Mouse (Mus musculus) right cerebral cortex, postnatal 36 days (tissue): ENCODE data around the gene Amacr.
"Not testable (repeated sequence)": the region's sequence is repeated elsewhere in the genome, so short reads cannot be mapped to it uniquely, and the experiment has no call there.

Experiments
- DNase-seq, 2 experiments: peaks; one replicate each; pipeline ENCODE4 v3.0.0; 2022; ENCODE audit warnings: low spot score in 2 of 2, mixed read lengths in 1 of 2

Amacr gene

GRCm38 (mm10) chr15:10981377-10982063, at the start of gene Amacr:
Amacr (plus strand) TSS chr15:10981756.
- DNase-seq: peak; percentile 88 to 90

DNA sequence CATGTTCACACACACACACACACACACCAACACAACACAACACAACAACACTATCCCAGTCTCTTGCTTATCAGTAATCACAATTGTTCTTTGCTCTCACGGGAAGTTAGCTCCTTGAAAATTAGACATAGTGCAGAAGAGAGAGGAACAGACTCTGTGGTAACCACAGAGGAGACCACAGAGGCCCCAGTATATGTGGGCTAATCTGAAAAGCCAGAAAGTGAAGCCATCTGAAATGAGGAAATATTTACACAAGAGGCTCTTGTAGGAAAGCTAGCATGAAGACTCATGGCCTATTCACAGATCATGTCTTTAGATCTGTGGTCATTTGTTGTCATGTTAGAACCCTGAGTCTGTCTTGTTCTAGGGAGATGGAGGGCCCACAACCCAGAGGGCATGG, 47.6 kb upstream of the Amacr start:
- DNase-seq: no peak

- no peak for DNase-seq
Measured at GRCm38 (mm10) chr15:10940148-10941108, 41.1 kb upstream of the Amacr start.

DNA sequence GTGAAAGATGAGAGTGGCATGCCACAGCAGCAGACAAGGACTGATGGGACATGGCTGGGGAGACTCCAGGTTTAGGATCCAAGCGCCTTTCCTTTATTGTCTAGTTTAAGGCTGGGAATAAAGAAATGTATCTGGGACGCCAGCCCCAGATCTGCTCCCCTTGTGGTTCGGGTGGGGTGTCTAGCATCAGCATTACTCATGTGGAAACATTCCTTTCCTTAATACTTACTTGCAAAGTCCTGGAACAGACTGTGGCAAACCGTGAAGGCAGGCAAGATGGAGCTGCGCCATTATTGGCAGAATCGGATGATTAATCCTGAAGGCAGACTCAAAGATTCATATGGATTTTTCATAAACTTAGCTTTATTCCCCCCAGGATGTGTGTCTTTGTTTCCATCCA, 39.7 kb upstream of the Amacr start:
- no peak for DNase-seq

GRCm38 (mm10) chr15:10947852-10948251, 33.7 kb upstream of the Amacr start:
- no peak for DNase-seq

- no peak for DNase-seq
Measured at GRCm38 (mm10) chr15:10951951-10952759, 29.4 kb upstream of the Amacr start, which contains the start of gene C1qtnf3. C1qtnf3 (plus strand) TSS chr15:10952332.

GRCm38 (mm10) chr15:10952760-10953305, 28.7 kb upstream of the Amacr start:
- DNase-seq: no peak

DNA sequence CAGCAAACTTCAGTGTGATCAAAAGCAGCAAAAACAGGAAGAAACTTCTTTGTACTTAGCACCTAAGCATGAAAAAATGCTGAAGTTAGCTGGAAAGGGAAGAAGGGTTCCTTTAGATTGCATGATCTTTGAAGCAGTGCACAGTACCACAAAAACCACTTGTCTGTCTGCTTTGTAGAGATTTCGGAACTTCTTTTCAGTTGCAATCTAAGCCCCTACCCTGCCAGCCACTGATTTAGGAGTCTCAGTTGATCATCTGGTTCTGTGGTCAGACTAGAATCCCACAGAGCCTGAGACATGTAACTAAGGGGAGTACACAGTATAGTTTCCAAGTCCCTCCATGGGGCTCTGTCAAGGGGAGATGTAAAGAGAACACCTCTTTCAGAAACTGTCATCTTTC, 28.1 kb upstream of the Amacr start:
- DNase-seq: no peak

- no peak for DNase-seq
Measured at GRCm38 (mm10) chr15:10954381-10955016, 27.1 kb upstream of the Amacr start.

- no peak for DNase-seq
Measured at GRCm38 (mm10) chr15:10955156-10955555, 26.4 kb upstream of the Amacr start.

- no peak for DNase-seq
Measured at GRCm38 (mm10) chr15:10956706-10957105, 24.9 kb upstream of the Amacr start.

DNA sequence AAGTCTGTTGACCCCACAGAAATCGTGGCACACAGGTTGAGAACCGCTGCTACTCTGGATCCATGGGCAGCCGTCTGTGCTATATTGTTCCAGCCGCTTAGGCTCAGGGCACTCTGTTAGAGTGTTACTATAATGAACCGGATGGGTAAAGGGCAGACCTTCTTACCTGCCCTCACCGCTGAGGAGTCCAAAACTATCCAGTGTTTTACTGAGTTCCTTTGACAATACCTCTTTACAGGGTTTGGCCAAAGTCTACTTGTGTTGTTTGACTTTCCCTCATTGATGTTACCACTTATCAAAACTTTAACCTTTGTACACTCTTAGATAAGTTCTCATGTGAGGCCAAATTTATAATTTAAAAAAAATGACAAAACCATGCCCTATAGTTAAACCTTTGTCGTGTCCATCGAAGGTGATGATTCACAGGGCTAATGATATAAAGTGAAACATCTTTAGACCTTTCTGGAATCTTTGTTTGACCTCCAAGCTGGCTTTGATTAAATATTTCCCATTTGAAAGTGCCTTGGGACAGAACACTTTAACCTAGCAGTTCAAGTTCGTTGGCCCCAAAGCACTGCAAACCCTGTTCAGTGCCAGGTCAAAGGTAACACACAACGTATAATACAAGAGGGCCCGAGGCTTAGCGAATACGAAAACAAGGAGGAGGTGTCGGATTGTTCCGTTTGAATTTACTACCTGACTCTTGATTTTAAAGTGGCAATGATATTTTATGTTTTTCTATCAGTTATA, 22.1 kb upstream of the Amacr start:
- DNase-seq: no peak

DNA sequence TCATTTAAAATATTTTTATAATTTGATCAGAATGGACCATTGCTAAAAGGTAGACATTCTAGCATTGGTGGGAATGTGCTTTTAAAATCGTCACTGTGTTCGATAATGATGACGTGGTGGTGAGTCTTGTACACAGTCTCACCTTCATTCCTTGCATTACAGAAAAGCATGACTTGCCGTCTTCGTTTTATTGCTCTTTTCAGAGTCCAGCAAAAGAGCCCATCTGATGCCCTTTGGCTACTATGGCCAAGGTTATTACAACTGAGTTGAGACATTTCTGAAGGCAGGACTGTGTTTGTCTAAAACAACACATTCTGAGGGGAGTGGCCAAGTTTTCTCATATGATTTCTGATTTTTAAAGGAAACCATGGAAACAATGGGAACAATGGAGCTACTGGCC, 21.3 kb upstream of the Amacr start:
- DNase-seq: no peak

DNA sequence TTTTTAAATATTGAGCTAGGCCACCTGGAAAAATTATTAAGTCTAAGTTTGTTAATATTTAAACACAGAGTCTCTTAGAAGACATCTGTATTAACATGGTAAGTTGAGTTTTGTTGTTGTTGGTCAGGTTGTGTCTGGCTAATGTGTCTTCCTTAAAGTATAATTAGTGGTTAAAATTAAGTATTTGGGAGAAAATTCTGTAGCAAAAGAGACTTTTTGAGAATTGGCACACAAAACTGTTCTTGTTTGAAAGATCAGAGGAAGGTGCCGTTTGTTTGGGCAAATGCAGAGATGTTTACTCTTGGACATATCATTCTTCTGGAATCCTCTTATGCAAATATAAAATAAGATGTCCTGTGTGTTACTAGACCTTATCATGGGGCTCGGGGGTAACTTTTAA, 19.0 kb upstream of the Amacr start:
- DNase-seq: no peak

GRCm38 (mm10) chr15:10969439-10969838, 12.1 kb upstream of the Amacr start:
- no peak for DNase-seq

GRCm38 (mm10) chr15:10970777-10971176, 10.8 kb upstream of the Amacr start:
- no peak for DNase-seq

DNA sequence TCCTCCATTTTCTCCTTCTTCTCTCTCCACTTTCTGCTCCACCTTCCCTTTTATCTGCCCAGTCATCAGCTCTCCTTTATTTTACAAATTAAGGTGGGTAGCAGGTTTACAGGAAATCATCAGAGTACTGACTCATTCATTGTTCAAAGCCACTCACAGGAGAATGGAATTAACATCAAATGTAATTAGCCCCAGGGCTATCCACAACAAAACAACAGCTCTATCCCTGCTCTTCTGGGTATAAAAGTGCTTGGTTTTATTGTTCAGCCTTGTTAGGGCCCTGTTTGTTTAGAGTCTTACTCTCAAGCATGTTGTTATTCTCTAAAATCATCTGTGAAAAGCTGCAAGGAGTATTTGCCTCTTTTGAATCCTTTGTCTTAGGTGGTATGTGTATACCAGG, 4.4 kb upstream of the Amacr start:
- DNase-seq: no peak

DNA sequence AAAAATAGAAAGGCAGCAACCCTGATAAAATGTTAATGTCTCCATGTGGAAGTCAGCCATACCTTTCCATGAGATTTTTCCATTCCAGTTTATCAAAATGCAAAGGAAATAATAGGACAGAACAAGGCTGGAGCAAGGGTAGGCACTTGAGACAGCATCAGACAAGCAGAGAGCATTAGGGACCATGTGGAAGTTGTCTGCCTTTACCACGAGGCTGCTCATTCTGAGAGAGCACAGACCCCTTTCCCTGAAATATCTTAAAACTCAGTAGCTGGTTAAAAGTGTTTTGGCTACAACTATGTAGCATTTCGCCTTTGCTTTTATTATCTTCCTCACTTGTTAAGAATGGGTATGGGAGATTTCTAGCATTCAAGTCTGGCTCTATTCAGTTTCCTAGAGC, 844 bp upstream of the Amacr start:
- no peak for DNase-seq

GRCm38 (mm10) chr15:10982064-10982435, 494 bp downstream of the Amacr start:
- DNase-seq: no peak

GRCm38 (mm10) chr15:10985756-10986155, 4.2 kb downstream of the Amacr start:
- no peak for DNase-seq

DNA sequence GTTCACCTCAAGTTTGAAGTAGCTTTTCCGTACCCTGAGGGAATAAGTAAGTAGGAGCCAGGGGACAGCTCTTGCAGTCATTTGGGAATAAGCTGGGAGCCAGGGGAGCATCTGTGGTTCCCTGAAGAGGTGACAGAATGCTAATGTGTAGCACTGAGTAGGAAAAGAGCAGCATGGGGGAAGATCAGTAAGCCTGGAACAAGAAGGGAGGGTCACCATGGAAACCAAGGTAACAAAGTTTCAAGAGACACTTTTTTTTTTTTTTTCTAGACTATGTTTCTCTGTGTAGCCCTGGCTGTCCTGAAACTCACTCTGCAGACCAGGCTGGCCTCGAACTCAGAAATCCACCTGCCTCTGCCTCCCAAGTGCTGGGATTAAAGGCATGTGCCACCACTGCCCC, 4.9 kb downstream of the Amacr start:
- DNase-seq: not testable (repeated sequence)
